Mouse (Mus musculus): ENCODE results near the gene Col4a2.

DNA sequence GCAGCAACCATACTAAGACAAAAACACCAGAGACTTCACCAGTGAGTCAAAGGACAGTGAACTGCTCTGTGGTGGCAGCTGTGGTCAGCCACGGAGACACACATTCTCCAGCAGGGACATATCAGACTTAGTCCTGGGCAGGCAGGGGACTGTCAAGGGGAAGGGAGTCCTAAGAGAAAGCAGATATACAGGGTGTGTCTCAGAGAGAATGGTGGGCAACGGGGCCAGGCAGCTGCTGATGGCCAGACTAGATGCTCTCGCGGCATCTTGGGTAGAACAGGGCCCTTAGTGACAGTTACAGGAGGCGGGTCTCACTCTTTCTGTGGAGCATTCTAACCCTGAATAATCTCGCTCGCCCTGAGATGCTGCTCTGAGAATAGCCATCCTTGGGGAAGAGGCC, 131.6 kb downstream of the Col4a2 start:
- TF ChIP-seq CTCF (IDR thresholded peaks at IDR 0.05) (no peak), EP300 (IDR thresholded peaks at IDR 0.05) (no peak)
